Mouse (Mus musculus) embryo, embryonic 10 days (tissue): ENCODE measurements around the gene Slc6a21.
"Not testable (repeated sequence)": the region's sequence is repeated elsewhere in the genome, so short reads cannot be mapped to it uniquely, and the experiment has no call there.

ENCODE experiments used
- DNase-seq: peaks from one replicate; pipeline ENCODE4 v3.0.0-alpha.2; 2015; ENCODE audit warnings: low spot score

Gene Slc6a21

DNA sequence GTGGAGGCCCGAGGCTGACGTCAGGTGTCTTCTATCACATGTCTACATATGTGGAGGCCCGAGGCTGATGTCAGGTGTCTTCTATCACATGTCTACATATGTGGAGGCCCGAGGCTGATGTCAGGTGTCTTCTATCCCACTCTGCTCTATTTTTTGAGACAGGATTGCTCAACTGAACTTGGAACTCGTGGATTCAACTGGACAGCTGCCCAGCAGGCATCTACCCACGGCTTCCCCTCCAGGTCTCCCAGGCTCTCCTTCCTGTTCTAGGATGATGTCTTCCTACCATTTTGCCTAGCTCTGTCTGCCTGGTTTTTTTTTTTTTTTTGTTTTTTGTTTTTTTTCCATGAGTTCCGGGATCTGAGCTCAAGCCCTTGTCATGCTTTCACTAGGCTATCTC is 21.5 kb upstream of the Slc6a21 start:
- not testable (repeated sequence) for DNase-seq

DNA sequence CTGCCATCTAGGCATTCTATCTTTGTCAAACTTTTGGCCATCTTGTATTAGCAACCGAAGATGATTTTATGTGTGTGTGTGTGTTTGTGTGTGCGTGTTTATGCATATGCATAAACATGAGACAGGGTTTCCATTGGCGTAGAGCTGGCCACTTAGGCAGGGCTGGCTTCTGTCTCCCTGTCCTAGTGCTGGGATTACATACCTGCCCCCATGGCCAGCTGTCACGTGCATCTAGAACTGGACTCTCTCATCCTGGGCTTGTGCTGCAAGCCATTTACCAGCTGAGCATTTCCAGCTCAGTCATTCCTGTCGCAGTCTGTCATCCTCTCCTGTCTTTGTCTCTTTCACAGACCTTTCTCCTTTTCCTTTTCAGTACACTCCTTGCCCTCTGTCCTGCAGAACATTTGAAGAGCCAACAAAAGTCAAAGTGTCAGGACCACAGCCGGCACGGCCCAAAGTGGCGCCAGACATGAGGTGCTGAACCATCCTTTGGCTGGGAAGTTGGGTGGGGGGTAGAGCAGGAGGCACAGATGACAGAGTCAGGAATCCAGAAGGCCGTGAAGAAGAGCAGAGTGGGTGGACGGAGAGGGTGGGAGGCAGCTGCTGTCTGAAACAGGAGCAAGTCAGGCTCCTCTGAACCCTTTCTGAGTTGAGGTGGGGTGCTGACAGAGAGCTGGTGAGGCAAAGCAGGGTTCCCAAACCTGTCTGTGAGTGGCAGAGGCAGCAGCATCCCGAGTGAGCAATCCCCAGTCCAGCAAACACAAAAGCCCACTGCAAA is 20.1 kb upstream of the Slc6a21 start:
- DNase-seq, result no peak

DNA sequence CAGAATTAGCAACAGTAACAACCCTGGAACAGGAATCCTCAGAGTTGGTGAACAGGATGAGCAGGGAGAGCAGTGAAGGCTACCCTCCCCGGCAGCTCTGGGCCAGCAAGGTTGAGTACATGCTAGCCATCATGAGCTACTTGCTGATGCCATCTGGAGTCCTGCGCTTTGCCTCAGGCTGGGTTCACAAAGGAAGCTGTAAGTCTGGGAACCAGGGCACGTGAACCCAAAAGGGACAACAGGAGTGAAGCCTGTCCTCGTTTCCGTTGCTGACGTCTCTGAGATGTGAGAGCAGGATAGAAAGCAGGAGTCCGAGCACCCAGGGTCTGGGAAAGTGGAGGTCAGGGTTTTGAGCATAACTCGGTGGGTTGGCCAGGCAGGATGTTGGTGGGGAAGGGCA is 18.0 kb upstream of the Slc6a21 start:
- DNase-seq, result no peak

DNA sequence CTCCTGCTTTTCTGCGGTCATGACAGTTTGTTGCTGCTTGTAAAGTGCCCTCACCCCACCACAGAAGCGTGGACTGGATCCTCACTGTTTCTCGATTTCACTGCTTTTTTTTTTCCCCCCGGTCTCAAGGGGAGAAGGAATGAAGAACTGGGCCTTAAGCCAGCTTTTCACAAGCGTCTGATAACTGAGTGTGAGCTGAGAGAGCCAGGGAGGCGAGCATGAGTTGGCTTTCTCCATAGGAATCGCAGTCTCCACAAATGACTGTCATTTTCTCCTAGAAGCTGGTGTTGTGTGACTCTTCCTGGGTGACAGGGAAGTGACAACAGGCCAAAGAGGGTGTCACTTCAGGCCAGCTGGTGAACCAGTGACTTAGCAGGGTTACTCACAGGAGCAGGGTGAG is 15.0 kb upstream of the Slc6a21 start:
- DNase-seq, result no peak

DNA sequence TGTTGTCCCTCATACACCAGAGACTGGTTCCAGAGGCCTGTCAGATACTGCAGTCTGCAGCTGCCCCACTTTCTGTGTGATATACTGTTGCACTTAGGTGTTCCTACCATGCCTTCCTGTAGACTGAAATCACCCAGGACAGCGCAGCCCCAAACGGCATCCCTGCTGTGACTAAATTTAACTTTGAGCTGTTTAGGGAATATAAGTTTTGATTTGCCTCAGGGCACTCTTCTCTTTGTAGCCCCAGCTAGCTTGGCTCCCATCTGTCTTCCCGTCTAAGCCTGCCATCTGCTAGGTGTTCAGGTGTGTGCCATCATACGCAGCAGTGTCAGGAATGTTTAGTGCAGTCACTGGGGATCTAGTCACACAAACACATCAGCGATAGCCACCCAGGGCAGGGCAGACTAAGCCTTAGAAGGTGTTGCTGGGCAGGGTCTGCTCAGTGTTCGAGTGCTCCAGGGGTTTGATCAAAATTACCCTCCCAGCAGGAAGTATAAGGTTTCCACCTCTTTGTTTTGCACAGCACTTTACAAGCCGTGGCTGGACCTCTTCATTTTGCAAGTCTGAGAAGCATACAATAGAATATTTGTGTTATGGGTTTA is 14.2 kb upstream of the Slc6a21 start:
- no peak for DNase-seq

DNA sequence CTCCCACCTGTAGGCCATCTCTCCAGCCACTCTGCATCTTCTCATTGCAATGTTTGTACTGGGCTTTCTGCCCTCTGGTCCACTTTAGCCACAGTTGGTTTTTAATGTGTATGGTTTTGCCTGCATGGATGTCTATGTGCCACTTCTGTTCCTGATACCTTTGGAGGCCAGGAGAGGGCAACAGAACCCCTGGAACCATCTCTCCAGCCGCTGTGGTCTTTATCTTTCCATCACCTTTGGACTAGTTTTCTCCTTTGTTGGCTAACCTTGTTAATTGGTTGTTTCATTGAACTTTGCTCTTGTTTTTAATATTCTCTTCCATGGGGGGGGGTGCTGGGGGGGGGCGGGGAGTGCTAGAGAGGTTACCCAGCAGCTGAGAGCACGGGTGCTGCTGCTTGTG is 13.0 kb upstream of the Slc6a21 start:
- no peak for DNase-seq

DNA sequence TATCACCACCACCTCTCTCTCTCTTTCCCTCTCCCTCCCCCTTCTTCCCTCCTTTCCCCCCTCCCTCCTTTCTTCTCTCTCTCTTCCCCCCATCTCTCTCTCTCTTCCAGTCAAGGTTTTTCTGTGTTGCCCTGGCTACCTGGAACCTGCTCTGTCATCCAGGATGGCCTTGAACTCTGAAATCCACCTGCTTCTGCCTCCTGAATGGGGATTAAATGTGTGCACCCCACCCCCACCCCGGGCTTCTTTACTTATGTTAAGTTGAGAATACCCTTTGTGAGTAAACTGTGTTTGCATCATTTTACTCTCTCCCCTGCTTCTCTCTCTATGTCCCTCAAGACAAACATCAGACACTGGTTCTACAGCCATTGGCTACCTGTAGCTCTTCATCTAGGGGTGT is 11.8 kb upstream of the Slc6a21 start:
- DNase-seq, result no peak

DNA sequence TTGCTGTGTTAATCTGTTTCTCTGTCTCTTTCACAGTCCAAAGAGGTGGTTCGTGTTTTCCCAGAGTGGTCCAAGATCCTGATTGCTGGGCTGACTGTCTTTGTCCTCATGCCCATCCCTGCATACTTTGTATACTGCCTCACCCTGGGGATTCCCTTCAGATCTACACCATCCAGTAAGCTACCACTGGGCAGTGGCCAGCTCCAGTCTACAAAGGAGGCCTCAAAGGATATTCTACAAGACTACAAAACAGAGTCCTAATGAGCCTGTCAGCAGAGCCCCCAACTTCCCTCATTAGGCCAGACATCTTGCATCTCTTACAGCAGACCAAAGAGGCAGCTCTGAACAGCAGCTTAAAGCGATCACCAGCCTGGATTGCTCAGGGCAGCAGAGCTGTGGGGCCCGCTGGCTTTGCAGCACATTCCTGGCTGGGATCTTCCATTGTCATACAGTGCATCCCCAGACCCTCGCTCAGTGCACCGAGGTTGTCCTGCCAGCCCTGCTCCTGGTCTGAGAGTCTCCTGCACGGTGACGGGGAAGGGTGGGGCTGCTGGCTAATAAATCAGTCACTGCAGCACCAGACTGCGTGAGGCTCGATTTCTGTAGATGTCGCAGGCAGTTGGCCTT is 4.4 kb upstream of the Slc6a21 start:
- DNase-seq, result no peak

DNA sequence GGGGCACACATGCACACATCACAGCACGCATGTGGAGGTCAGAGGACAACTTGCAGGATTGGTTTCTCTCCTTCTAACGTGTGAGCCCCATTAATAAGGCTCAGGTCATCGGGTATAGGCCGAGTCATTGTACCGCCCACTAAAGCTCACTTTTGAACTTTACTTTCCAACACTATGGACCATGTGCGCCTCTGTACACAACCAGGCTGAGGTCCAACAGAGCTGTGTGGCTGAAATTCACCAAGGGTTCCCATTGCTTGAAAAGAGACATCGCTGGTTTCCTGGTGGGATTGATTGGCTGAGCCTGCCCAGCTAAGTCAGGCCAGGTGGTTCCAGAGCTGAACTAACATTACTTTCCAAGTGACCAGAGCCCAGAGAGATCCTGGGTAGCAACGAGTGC is 3.6 kb upstream of the Slc6a21 start:
- no peak for DNase-seq

DNA sequence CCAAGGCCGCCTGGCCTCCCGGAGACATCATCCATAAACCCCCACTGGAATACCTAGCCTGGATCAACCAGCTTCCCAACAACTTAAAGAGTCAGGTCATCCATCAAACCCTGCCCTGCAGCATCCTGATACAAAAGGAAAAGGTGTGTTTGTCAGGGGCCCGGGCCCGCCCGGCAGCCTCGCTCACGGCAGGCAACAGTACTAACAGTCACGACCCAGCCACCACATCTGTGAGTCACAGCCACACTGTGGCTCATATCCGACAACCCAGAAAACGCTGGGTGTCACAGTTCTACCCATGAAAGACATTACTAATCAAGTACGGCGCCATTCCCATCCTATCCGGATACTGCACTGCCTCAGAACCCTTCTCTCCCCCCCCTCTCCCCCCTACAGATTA is 9.2 kb downstream of the Slc6a21 start:
- DNase-seq, result no peak

DNA sequence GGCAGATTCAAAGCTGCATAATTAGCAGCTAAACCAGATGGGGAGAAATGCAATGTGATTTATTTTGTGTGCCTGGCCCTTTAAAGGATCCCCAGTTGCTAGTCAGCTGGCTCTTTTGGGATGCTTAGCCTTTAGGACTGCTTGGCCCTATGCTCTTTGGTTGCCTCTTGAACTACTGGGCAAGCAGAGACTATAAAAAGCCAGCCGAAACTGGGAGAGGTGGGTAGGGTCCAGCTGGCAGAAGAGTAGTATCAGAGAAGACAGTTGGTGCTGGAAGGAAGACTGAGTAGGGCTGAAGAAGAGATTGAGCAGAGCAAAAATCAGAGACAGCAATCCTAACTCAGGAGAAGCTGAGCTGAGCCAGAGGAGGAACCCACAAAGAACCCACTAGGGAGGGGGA is 19.3 kb downstream of the Slc6a21 start:
- no peak for DNase-seq

DNA sequence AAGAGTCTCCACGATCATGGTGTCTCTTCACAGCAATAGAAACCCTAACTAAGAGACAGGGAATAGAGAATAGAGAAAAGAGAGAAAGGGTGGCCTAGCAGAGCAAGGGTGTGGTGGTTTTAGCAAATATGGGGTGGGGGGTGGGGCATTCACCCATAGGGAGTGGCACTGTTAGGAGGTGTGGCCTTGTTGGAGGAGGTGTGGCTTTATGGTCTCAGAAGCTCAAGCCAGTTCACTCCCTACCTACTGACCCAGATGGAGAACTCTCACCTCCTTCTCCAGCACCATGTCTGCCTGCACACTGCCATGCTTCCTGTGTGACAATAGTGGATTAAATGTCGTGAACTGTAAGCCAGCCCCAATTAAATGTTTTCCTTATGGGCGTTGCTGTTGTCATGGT is 20.2 kb downstream of the Slc6a21 start:
- no peak for DNase-seq

DNA sequence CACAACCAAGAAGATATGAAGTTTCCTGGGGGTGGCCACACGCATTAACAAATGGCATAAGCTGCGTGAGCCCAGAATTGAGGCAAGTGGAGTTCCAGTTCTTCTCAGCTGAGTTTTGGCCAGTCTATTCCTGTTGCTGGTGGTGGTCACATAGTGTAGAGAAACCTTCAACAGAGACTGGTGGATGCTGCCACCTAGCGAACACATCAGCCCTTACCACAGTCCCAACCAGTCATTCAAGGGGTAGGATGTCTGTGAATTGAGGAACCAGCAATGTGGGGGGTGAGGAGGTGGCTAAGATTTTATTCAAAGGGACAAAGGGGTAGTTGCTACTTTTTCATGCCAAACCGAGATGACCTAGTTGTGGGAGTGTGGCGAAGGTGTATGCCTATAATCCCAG is 22.4 kb downstream of the Slc6a21 start:
- DNase-seq, result peak; percentile 88

DNA sequence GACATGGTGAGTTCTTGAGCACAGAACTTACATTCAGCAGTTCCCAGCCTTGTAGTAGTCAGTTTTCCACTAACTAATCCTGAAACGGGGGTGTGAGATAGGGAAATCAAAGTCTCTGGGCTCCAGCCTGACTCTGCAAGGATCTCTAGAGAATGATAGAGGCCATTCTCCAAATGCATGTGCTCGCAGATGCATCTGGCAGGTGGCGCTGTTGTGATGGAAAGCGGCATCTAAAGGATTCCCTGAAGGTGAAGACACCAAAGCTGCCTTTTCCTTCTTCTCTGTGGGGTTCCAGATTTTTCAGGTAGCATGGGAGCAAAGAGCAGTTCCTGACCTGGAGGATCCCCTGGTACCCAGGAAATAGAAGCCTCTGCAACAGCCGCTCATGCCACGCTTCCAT is 23.0 kb downstream of the Slc6a21 start:
- peak; percentile 79 for DNase-seq

DNA sequence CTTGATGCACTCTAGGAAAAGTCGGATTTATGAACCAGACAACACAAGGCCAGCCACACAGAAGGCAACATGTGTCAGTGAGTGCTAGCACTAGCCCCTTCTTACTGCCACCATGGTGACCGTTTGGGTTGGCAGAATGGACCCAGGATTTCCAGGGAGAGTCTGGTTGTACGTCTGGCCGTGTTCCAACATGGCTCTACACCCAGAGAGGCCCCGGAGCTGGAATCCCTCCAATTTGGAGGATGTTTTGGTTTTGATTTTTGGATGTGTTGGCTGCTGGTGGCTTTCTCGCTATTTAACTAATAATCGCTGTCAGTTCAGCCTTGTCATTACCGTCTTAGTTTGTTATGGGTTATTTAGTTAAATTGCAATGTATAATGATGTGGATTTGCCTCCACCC is 25.3 kb downstream of the Slc6a21 start:
- DNase-seq, result no peak

DNA sequence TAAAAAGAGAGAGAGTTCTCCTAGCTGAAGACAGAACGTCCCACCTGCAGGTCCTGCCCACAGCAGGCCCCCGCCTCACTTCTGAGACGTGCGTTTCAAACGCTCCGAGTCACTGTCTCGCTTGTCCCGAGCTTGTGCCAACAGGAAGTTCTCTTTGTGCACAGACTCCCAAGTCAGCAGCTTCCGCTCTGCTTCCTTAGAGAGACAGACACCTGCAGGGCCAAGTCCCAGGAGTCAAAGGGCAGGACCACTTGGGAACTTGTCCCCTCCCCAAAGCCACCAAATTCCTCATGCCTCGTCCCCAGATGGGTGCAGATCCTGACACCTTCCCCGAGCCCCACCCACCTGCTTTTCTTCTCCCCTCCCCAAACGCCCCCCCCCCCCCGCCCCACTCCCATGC is 27.6 kb downstream of the Slc6a21 start:
- DNase-seq, result peak; percentile 19

DNA sequence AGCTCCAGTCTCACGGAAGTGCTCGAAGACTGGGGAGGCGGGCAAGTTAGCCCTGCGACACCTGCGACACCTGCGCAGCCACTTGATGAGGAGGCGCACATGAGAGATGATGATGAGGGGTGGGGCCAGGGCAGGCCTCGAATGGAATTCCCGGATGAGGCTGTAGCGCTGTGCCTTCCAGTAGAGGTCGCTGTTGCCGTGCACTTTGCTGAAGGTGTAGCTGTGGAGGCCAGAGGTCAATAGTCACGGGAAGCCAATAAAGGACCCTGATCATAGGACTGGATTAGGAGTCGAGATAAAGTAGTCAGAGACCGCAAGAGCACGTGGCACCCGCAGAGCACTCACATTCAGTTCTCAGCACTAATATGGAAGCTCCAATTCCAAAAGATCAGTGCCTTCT is 28.0 kb downstream of the Slc6a21 start:
- peak; percentile 92 for DNase-seq

DNA sequence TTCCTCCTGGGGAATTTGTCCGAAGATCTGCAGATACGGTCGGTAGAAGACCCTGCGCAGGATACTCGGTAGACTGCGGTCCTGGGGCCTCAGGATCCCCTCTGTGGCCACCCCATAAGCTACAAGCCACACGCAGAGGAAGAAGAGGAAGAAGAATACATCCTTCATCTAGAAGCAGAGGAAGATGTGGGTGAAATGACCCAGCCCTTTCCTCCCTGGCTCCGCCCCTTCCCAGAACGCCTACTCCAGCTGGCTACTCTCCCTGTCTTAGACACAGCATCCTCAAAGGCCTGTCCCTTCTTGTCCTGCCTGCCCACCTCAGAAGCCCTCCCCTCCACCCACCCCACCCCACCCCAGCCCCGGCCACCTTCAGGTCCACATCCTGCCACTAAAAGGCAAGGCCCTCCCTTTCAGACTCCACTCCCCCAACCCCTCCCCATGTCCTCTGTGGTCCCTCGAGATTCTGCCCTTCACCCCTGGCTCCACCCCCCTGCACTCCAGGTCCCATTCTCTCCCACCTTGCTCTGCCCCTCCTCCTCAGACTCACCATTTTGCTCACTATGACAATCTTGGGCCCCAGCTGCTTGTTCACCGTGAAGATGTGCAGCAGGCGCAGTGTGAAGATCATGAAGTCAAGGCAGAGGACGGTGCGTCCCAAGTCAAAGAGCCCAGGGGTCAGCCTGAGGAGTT is 31.4 kb downstream of the Slc6a21 start:
- no peak for DNase-seq

DNA sequence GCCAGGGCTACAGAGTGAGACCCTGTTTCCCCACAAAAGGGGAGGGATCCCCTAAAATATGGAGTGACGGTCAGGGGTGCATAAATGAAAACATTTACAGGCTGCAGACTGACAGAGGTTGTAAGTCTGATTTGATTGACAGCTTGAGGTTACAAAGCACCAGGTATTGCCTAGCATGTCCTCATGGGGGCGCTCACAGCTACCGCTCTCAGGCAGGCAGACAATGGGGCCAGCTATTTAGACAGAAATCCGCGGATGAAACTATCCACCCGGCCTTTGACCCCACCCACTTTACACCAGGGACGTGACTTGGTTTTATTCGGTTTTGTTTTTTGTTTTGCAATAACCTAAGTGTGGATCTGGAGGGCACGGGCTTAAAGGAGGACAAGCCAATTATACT is 32.1 kb downstream of the Slc6a21 start:
- peak; percentile 84 for DNase-seq

DNA sequence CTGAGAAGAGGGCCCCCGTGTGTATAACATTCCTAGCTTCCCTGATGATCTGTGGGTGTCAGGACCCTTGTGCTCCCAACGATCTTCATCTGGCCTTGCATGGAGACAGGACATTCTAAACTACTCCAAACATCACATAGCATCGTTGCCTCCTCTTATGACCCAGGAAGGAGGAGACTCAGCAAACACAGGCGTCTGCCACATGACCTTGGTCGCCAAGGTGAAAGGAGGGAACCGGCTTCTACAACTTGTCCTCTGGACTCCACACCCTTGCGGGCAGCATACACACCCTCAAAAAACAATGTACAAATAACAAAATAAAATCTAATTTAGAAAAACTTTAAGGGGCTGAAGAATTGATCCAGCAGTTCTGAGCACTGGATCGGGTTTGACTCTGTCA is 34.7 kb downstream of the Slc6a21 start:
- no peak for DNase-seq

DNA sequence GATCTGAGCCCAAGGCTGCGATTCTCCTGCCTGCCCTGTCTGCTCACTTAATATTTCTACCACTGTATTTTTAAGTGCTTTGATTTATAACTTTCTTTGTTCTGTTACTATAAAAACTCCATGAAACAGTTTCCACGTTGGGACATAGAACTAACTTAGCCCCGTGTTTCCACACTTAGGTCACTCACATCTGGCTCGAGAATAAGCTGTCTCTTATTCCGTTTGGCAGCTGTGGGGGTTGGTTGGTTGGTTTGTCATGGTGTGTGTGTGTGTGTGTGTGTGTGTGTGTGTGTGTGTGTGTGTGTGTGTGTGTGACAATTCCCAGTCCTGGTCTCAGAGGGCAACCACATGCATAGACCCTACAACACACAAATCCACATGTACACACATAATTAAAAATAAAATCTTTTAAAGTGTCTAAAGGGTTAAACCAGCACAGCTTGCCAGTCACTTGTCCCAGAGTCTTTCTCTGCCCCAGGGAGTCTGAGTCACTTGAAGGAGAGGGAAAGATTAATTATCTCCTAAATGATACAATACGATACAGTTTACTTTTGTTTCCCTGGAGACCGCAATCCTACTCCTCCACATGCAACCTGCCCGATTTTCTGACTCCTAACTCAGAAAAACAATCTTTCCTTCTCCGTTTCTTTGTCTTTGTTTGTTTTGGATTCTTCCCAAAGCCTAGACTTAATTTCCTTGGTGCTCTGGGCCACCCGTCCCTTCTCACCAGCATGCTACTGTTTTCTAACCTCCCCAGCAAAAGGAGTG is 35.6 kb downstream of the Slc6a21 start:
- DNase-seq, result peak; percentile 21

DNA sequence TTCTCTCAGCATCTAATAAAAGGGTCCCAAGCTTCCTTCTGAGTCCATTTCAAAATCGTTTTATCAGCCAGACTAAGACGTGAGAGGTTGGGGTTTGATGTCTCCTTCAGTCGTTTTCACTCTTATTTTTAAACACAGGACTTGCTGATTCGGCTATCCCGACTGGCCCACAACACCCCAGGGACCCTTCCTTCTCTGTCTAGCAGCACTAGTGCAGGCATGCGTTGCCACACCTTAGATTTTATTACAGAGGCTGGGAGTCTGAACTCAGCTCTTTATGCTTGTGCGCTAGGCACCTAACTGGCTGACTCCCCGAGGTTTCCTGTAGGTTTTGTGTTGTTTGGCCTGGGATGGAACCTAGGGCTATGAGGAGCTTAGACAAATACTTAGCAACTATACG is 36.2 kb downstream of the Slc6a21 start:
- DNase-seq, result no peak
